Comparison of ENCODE assay signal across 46 mouse cellular contexts in the genomic region with DNA sequence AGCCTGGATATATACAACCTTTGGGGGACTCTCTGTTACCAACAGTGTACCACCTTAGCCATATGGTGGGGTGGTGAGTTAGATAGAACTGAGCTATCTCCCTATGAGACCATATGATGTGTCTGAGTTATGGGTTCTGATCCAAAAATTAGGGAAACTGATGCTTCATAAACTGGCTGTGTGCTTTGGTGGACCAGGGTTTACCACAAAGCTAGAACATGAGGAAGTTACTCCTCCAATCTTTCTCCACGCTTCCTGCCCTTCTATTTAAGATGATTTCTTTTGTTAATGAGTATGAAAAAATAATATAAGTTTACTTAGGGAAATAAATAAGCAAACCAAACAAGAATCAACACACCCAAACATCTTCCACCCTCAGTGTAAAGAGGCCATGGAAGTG. TPM values are rescaled to one million over a fixed set of nuclear protein-coding genes. Genes with fewer than 3 reads are reported as not detected.
"Had no signal": no experiment of that assay in that cellular context is flagged by ENCODE, and none has a peak within 500 bp of the region (broad histone marks: within the 10 kb centered on the region; RNA-seq: fewer than 3 reads in every experiment).

No protein-coding gene starts in this region.

- H3K4me2 ChIP-seq: limb, embryonic 12.5 days; limb, embryonic 13.5 days; limb, embryonic 15.5 days; liver, embryonic 11.5 days; liver, embryonic 12.5 days; liver, embryonic 13.5 days; liver, embryonic 15.5 days; lung, embryonic 14.5 days; lung, embryonic 15.5 days; midbrain, embryonic 11.5 days; midbrain, embryonic 12.5 days; midbrain, embryonic 13.5 days; midbrain, embryonic 15.5 days; neural tube, embryonic 12.5 days had no signal

- H3K27me3 ChIP-seq: limb, embryonic 12.5 days; limb, embryonic 13.5 days; limb, embryonic 15.5 days; liver, embryonic 12.5 days; liver, embryonic 13.5 days; liver, embryonic 15.5 days; lung, embryonic 15.5 days; midbrain, embryonic 12.5 days; midbrain, embryonic 13.5 days; midbrain, embryonic 15.5 days; neural tube, embryonic 12.5 days had no signal

- DNase-seq: left cerebral cortex, postnatal 4 days; liver; liver, embryonic 13.5 days; liver, postnatal 0 days; lung, adult 18-20 months; lung, adult 2 months; lung, embryonic 14.5 days; lung, postnatal 10 days; lung, postnatal 14 days; lung, postnatal 36 days; lung, postnatal 4 days; midbrain, embryonic 14.5 days had no signal

- H3K4me1 ChIP-seq: limb, embryonic 10.5 days; limb, embryonic 12.5 days; limb, embryonic 15.5 days; liver, embryonic 12.5 days; liver, embryonic 13.5 days; liver, embryonic 15.5 days; lung, embryonic 15.5 days; megakaryocyte, embryonic 14.5 days; midbrain, embryonic 10.5 days; midbrain, embryonic 12.5 days; midbrain, embryonic 13.5 days; midbrain, embryonic 15.5 days; neural tube, embryonic 12.5 days had no signal

- H3K4me3 ChIP-seq: limb, embryonic 10.5 days; limb, embryonic 12.5 days; limb, embryonic 13.5 days; limb, embryonic 15.5 days; liver, embryonic 12.5 days; liver, embryonic 13.5 days; liver, embryonic 15.5 days; lung, embryonic 15.5 days; megakaryocyte, embryonic 14.5 days; midbrain, embryonic 10.5 days; midbrain, embryonic 12.5 days; midbrain, embryonic 13.5 days; midbrain, embryonic 15.5 days; myocyte; neural tube, embryonic 12.5 days had no signal

- H3K27ac ChIP-seq: limb, embryonic 10.5 days; limb, embryonic 12.5 days; limb, embryonic 13.5 days; liver, embryonic 12.5 days; liver, embryonic 13.5 days; liver, embryonic 14.5 days; liver, embryonic 15.5 days; lung, embryonic 15.5 days; macrophage; midbrain, embryonic 10.5 days; midbrain, embryonic 12.5 days; midbrain, embryonic 13.5 days; midbrain, embryonic 15.5 days; neural tube, embryonic 12.5 days had no signal

- ATAC-seq: liver, embryonic 12.5 days; liver, postnatal 0 days; lung, postnatal 0 days; midbrain, embryonic 13.5 days; midbrain, embryonic 15.5 days; midbrain, embryonic 16.5 days had no signal

- H3K9me3 ChIP-seq: limb, embryonic 10.5 days; limb, embryonic 12.5 days; limb, embryonic 13.5 days; limb, embryonic 15.5 days; liver, embryonic 12.5 days; liver, embryonic 13.5 days; liver, embryonic 15.5 days; lung, embryonic 15.5 days; megakaryocyte, embryonic 14.5 days; midbrain, embryonic 10.5 days; midbrain, embryonic 13.5 days; midbrain, embryonic 15.5 days; neural tube, embryonic 12.5 days had no signal

- H3K9ac ChIP-seq: limb, embryonic 12.5 days; limb, embryonic 13.5 days; limb, embryonic 15.5 days; liver, embryonic 12.5 days; liver, embryonic 13.5 days; liver, embryonic 14.5 days; liver, embryonic 15.5 days; liver, postnatal 0 days; lung, embryonic 14.5 days; lung, embryonic 15.5 days; midbrain, embryonic 12.5 days; midbrain, embryonic 13.5 days; midbrain, embryonic 15.5 days; neural tube, embryonic 12.5 days had no signal

- H3K36me3 ChIP-seq: limb, embryonic 10.5 days; limb, embryonic 12.5 days; limb, embryonic 13.5 days; limb, embryonic 15.5 days; liver, embryonic 12.5 days; liver, embryonic 13.5 days; liver, embryonic 15.5 days; lung, embryonic 15.5 days; midbrain, embryonic 10.5 days; midbrain, embryonic 12.5 days; midbrain, embryonic 13.5 days; midbrain, embryonic 15.5 days; neural tube, embryonic 12.5 days had no signal

RNA-seq across cellular contexts. Expression of gene 4930583I09Rik, which starts 10.8 kb away (rescaled TPM):
- total RNA-seq: left cerebral cortex, postnatal 10 days; left cerebral cortex, postnatal 14 days; left cerebral cortex, postnatal 25 days; left cerebral cortex, postnatal 36 days; left cerebral cortex, postnatal 4 days; liver, adult 2 months; megakaryocyte, adult 5-6 weeks; megakaryocyte-erythroid progenitor cell, adult 5-6 weeks; midbrain, postnatal 0 days; monocyte, adult 5-6 weeks had no signal
- polyA plus RNA-seq: limb, embryonic 10.5 days; limb, embryonic 11.5 days; limb, embryonic 12.5 days; limb, embryonic 13.5 days; limb, embryonic 14.5 days; limb, embryonic 15.5 days; liver, adult 2 months; liver, embryonic 11.5 days; liver, embryonic 12.5 days; liver, embryonic 13.5 days; liver, embryonic 14.5 days; liver, embryonic 15.5 days; liver, embryonic 16.5 days; liver, postnatal 0 days; lung, adult 2 months; lung, embryonic 14.5 days; lung, embryonic 15.5 days; lung, embryonic 16.5 days; lung, postnatal 0 days; macrophage; midbrain, embryonic 10.5 days; midbrain, embryonic 11.5 days; midbrain, embryonic 12.5 days; midbrain, embryonic 13.5 days; midbrain, embryonic 14.5 days; midbrain, embryonic 15.5 days; midbrain, embryonic 16.5 days; midbrain, postnatal 0 days; neural tube, embryonic 11.5 days; neural tube, embryonic 12.5 days had no signal
